Mouse (Mus musculus): ENCODE data around the gene Gm16181. TPM values are rescaled to one million over a fixed set of nuclear protein-coding genes. Genes with fewer than 3 reads are reported as not detected.

The Gm16181 gene
- polyA plus RNA-seq (2011; ENCODE audit: insufficient read depth, insufficient read length, low read depth, missing spikeins), result not detected in 2 replicates

GRCm38 (mm10) chr17:35220156-35220952, at the start of gene Gm16181:
Gene Gm16181 (plus strand): TSS chr17:35220834.
- no peaks in the 10 kb centered on the region for H3K27me3 ChIP-seq (ENCODE audit: control insufficient read depth, insufficient read depth, low read length, poor library complexity, severe bottlenecking)
- peak within 1 kb of the TSS; percentile 78 for H3K9ac ChIP-seq (ENCODE audit: low read depth, poor library complexity, severe bottlenecking)
- H3K36me3 ChIP-seq (ENCODE audit: control insufficient read depth, insufficient read depth, low read length, poor library complexity, severe bottlenecking), result no peaks in the 10 kb centered on the region
- H3K4me1 ChIP-seq (ENCODE audit: control insufficient read depth, insufficient read depth, low read length), result no peaks in the 10 kb centered on the region
- TF ChIP-seq EP300 (IDR thresholded peaks at IDR 0.05; ENCODE audit: insufficient read depth, low read depth, low read length), result no peak
- no peak for TF ChIP-seq POLR2A (IDR thresholded peaks at IDR 0.05; ENCODE audit: insufficient read depth, low read length)
- TF ChIP-seq CTCF (IDR thresholded peaks at IDR 0.05; ENCODE audit: low read depth, low read length), result no peak
- H3K4me3 ChIP-seq (ENCODE audit: low read depth, low read length), result peak within 1 kb of the TSS; percentile 18
- H3K27ac ChIP-seq (ENCODE audit: insufficient read depth, low read length), result no peak within 1 kb of the TSS
- H3K9me3 ChIP-seq (replicated peaks; ENCODE audit: control insufficient read depth, insufficient read depth, low read length, poor library complexity, severe bottlenecking), result no peaks in the 10 kb centered on the region

- H3K9ac ChIP-seq (ENCODE audit: low read depth, poor library complexity, severe bottlenecking), result no peak overlapping the region
- H3K27me3 ChIP-seq (ENCODE audit: control insufficient read depth, insufficient read depth, low read length, poor library complexity, severe bottlenecking), result no peaks in the 10 kb centered on the region
- H3K4me3 ChIP-seq (ENCODE audit: low read depth, low read length), result no peak overlapping the region
- no peaks in the 10 kb centered on the region for H3K36me3 ChIP-seq (ENCODE audit: control insufficient read depth, insufficient read depth, low read length, poor library complexity, severe bottlenecking)
- no peaks in the 10 kb centered on the region for H3K9me3 ChIP-seq (replicated peaks; ENCODE audit: control insufficient read depth, insufficient read depth, low read length, poor library complexity, severe bottlenecking)
- no peak for TF ChIP-seq CTCF (IDR thresholded peaks at IDR 0.05; ENCODE audit: low read depth, low read length)
- no peak for TF ChIP-seq POLR2A (IDR thresholded peaks at IDR 0.05; ENCODE audit: insufficient read depth, low read length)
- no peak for TF ChIP-seq EP300 (IDR thresholded peaks at IDR 0.05; ENCODE audit: insufficient read depth, low read depth, low read length)
- H3K4me1 ChIP-seq (ENCODE audit: control insufficient read depth, insufficient read depth, low read length), result no peaks in the 10 kb centered on the region
- no peak overlapping the region for H3K27ac ChIP-seq (ENCODE audit: insufficient read depth, low read length)
These were observed 48.0 kb upstream of the Gm16181 start for GRCm38 (mm10) chr17:35172445-35173234.

GRCm38 (mm10) chr17:35173329-35173728, 47.3 kb upstream of the Gm16181 start:
- Histone ChIP-seq H3K36me3 (ENCODE audit: control insufficient read depth, insufficient read depth, low read length, poor library complexity, severe bottlenecking) (no peaks in the 10 kb centered on the region), H3K4me3 (ENCODE audit: low read depth, low read length) (no peak overlapping the region), H3K9ac (ENCODE audit: low read depth, poor library complexity, severe bottlenecking) (no peak overlapping the region), H3K27ac (ENCODE audit: insufficient read depth, low read length) (no peak overlapping the region), H3K4me1 (ENCODE audit: control insufficient read depth, insufficient read depth, low read length) (no peaks in the 10 kb centered on the region), H3K9me3 (replicated peaks; ENCODE audit: control insufficient read depth, insufficient read depth, low read length, poor library complexity, severe bottlenecking) (no peaks in the 10 kb centered on the region), H3K27me3 (ENCODE audit: control insufficient read depth, insufficient read depth, low read length, poor library complexity, severe bottlenecking) (no peaks in the 10 kb centered on the region)
- TF ChIP-seq CTCF (IDR thresholded peaks at IDR 0.05; ENCODE audit: low read depth, low read length), result no peak
- TF ChIP-seq EP300 (IDR thresholded peaks at IDR 0.05; ENCODE audit: insufficient read depth, low read depth, low read length), result no peak
- no peak for TF ChIP-seq POLR2A (IDR thresholded peaks at IDR 0.05; ENCODE audit: insufficient read depth, low read length)

GRCm38 (mm10) chr17:35174201-35174977, 46.2 kb upstream of the Gm16181 start:
- Histone ChIP-seq H3K27me3 (ENCODE audit: control insufficient read depth, insufficient read depth, low read length, poor library complexity, severe bottlenecking) (no peaks in the 10 kb centered on the region), H3K27ac (ENCODE audit: insufficient read depth, low read length) (no peak overlapping the region), H3K4me3 (ENCODE audit: low read depth, low read length) (no peak overlapping the region), H3K36me3 (ENCODE audit: control insufficient read depth, insufficient read depth, low read length, poor library complexity, severe bottlenecking) (no peaks in the 10 kb centered on the region), H3K4me1 (ENCODE audit: control insufficient read depth, insufficient read depth, low read length) (no peaks in the 10 kb centered on the region), H3K9me3 (replicated peaks; ENCODE audit: control insufficient read depth, insufficient read depth, low read length, poor library complexity, severe bottlenecking) (no peaks in the 10 kb centered on the region), H3K9ac (ENCODE audit: low read depth, poor library complexity, severe bottlenecking) (no peak overlapping the region)
- no peak for TF ChIP-seq CTCF (IDR thresholded peaks at IDR 0.05; ENCODE audit: low read depth, low read length)
- no peak for TF ChIP-seq EP300 (IDR thresholded peaks at IDR 0.05; ENCODE audit: insufficient read depth, low read depth, low read length)
- TF ChIP-seq POLR2A (IDR thresholded peaks at IDR 0.05; ENCODE audit: insufficient read depth, low read length), result no peak

GRCm38 (mm10) chr17:35175382-35175781, 45.3 kb upstream of the Gm16181 start:
- Histone ChIP-seq H3K4me3 (ENCODE audit: low read depth, low read length) (no peak overlapping the region), H3K36me3 (ENCODE audit: control insufficient read depth, insufficient read depth, low read length, poor library complexity, severe bottlenecking) (no peaks in the 10 kb centered on the region), H3K9ac (ENCODE audit: low read depth, poor library complexity, severe bottlenecking) (no peak overlapping the region), H3K27ac (ENCODE audit: insufficient read depth, low read length) (no peak overlapping the region), H3K9me3 (replicated peaks; ENCODE audit: control insufficient read depth, insufficient read depth, low read length, poor library complexity, severe bottlenecking) (no peaks in the 10 kb centered on the region), H3K4me1 (ENCODE audit: control insufficient read depth, insufficient read depth, low read length) (no peaks in the 10 kb centered on the region), H3K27me3 (ENCODE audit: control insufficient read depth, insufficient read depth, low read length, poor library complexity, severe bottlenecking) (no peaks in the 10 kb centered on the region)
- TF ChIP-seq CTCF (IDR thresholded peaks at IDR 0.05; ENCODE audit: low read depth, low read length), result no peak
- no peak for TF ChIP-seq POLR2A (IDR thresholded peaks at IDR 0.05; ENCODE audit: insufficient read depth, low read length)
- TF ChIP-seq EP300 (IDR thresholded peaks at IDR 0.05; ENCODE audit: insufficient read depth, low read depth, low read length), result no peak

Measured in ES-Bruce4 (cell line).